Mouse (Mus musculus) induced T-regulatory cell, adult 2 months (primary cell): ENCODE measurements around the gene Cacna1e.

Experiments
- DNase-seq: peaks from one replicate; pipeline ENCODE4 v3.0.0-alpha.2; 2012; ENCODE audit warnings: low read depth

Cacna1e gene

GRCm38 (mm10) chr1:154622666-154623653 is 261.3 kb downstream of the Cacna1e start:
- no peak for DNase-seq

- DNase-seq = no peak
Observed at GRCm38 (mm10) chr1:154617743-154618455, 266.4 kb downstream of the Cacna1e start.

- DNase-seq = no peak
Observed at GRCm38 (mm10) chr1:154615759-154616158, 268.5 kb downstream of the Cacna1e start.

GRCm38 (mm10) chr1:154608516-154608915 is 275.8 kb downstream of the Cacna1e start:
- no peak for DNase-seq

GRCm38 (mm10) chr1:154607406-154607805 is 276.9 kb downstream of the Cacna1e start:
- no peak for DNase-seq

- DNase-seq = no peak
Observed at GRCm38 (mm10) chr1:154605601-154606000, 278.7 kb downstream of the Cacna1e start.

GRCm38 (mm10) chr1:154603781-154604180 is 280.5 kb downstream of the Cacna1e start:
- DNase-seq = no peak

GRCm38 (mm10) chr1:154602531-154602930 is 281.8 kb downstream of the Cacna1e start:
- DNase-seq = no peak

- no peak for DNase-seq
Observed at GRCm38 (mm10) chr1:154582516-154582915, 301.8 kb downstream of the Cacna1e start.

- no peak for DNase-seq
Observed at GRCm38 (mm10) chr1:154579929-154580328, 304.4 kb downstream of the Cacna1e start.

- DNase-seq = no peak
Observed at GRCm38 (mm10) chr1:154578748-154579147, 305.6 kb downstream of the Cacna1e start.

GRCm38 (mm10) chr1:154576418-154576817 is 307.9 kb downstream of the Cacna1e start:
- no peak for DNase-seq

GRCm38 (mm10) chr1:154566026-154566425 is 318.3 kb downstream of the Cacna1e start:
- DNase-seq = no peak

- DNase-seq = no peak
Observed at GRCm38 (mm10) chr1:154555811-154556210, 328.5 kb downstream of the Cacna1e start.

- DNase-seq = no peak
Observed at GRCm38 (mm10) chr1:154553132-154553531, 331.2 kb downstream of the Cacna1e start.

GRCm38 (mm10) chr1:154537445-154537844 is 346.9 kb downstream of the Cacna1e start:
- DNase-seq = no peak

GRCm38 (mm10) chr1:154536763-154537162 is 347.5 kb downstream of the Cacna1e start:
- DNase-seq = no peak

- DNase-seq = no peak
Observed at GRCm38 (mm10) chr1:154532987-154533940, 351.0 kb downstream of the Cacna1e start.

- no peak for DNase-seq
Observed at GRCm38 (mm10) chr1:154529666-154530065, 354.6 kb downstream of the Cacna1e start.

GRCm38 (mm10) chr1:154528803-154529202 is 355.5 kb downstream of the Cacna1e start:
- no peak for DNase-seq

GRCm38 (mm10) chr1:154520715-154521114 is 363.6 kb downstream of the Cacna1e start:
- DNase-seq = no peak

GRCm38 (mm10) chr1:154515350-154515749 is 369.0 kb downstream of the Cacna1e start:
- no peak for DNase-seq
